Mouse (Mus musculus): ENCODE measurements around the gene Grk3. TPM values are rescaled to one million over a fixed set of nuclear protein-coding genes. Genes with fewer than 3 reads are reported as not detected.
A peak's percentile ranks its signal among the peaks of the same experiment; 100 is the strongest.

Grk3 gene
- total RNA-seq, 4 experiments from 2014 or later, result 12.4 to 24.3 (median 16.8) TPM

GRCm38 (mm10) chr5:113008496-113008895 lies 7.1 kb downstream of the Grk3 start:
- DNase-seq, result no peak

DNA sequence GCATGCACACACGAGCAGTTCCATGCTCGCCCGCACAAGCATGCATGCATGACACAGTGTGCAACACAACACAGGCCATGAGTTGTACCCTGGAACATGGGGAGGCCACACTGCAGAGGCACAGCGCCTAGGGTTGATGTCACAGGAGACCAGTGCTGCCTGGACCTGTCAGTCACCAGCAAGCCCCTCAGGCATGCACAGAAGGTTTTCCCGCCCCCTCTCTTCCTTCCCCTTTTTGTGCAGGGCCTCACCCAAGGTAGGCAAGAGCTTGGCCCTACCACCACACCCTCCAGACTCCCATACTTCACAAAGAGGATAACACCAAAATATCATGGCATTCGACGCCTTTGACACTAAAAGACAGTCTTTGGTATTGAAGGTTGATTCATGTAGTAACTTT lies 8.6 kb downstream of the Grk3 start:
- DNase-seq, result no peak

DNA sequence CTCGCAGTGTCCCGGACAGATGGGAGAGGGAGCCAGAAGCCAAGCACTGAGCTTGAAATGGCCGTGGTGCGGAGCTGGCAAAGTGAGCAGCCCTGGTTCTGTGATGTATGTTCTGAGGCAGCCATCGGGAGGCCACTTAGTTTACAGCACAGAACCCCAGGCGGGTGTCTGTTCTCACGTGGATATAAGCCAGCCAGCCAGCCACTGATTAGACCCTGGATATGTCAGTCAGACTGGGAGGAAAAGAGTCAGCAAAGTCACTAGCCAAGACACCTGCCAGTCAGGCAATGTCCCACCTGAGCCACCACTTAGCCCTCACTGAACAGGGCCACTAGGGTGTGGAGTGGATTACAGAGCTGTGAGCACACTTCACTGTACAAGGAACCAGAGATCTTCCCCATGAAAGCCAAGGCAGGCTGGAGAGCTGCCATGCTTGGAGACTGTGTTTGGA lies 9.6 kb downstream of the Grk3 start:
- DNase-seq, result no peak

DNA sequence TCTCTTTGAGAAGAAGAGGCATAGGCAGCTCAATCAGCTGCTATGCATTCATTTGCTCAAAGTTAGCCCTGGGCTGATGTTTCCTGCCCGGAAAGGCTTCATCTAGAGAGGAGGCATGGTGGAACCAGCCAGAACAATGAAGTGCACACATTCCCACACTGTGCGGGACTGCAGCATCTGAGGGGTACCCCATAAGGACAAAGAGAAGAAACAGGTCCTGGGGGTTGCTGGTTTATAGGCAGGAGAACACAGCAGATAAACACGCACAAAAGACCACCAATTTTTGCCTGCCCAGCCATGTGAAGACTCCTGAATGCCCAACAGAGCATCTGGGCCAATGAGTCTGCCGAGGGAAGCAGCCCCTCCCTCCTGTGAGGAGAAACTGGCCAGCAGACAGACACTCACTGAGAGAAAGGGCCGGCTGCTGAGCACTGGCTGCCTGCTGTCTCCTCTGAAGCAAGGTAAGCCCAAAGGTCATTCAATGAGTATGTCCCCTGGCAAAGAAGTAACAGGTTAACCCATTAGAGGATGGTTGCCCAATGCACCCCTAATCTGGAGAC lies 12.7 kb downstream of the Grk3 start:
- DNase-seq, result no peak

DNA sequence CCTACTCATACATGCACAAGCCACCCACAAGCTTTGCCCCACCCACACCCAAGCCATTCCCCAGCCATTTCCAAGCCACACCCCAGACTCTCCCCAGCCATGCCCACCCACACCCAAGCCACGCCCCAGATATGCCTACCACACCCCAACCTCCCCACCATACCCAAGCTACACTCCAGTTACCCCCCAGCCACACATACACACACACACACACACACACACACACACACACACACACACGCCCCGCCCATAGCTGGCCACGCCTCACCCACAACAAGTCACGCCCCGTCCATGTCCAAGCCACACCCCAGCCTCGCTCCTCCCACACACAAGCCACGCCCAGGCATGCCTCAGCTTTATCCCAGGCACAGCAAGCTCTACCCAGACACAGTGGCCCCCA lies 16.4 kb downstream of the Grk3 start:
- DNase-seq, result no peak

DNA sequence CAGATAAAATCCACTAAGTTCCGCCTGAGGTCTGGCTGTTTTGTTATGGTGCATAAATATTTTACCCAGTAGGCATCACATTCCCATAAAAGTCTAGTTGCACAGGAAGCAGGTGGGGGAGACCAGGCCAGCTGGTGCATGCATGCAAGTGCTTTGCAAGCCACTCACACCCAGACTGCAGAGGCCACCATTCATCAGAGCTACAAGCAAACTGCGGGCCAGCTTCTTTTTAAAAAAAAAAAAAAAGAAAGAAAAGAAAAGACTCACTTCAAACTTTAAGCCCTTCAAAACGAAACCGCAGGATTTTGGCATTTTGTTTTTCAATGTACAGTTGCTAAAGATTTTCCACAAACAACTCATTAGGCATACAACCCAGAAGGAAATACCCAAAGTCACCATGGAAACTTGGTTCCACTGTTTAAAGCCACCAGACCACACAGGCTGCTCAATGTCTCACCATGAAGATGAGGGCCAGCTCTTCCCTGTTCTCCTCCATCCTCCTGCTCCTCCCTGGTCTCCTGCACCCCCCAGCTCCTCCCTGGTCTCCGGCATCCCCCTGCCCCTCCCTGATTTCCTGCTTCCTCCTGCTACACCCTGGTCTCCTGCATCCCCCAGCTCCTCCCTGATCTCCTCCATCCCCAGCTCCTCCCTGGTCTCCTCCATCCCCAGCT lies 17.9 kb downstream of the Grk3 start:
- DNase-seq, result no peak

GRCm38 (mm10) chr5:112991245-112991644 lies 24.3 kb downstream of the Grk3 start:
- no peak for DNase-seq

GRCm38 (mm10) chr5:112981931-112982330 lies 33.7 kb downstream of the Grk3 start:
- DNase-seq, result peak; percentile 19

DNA sequence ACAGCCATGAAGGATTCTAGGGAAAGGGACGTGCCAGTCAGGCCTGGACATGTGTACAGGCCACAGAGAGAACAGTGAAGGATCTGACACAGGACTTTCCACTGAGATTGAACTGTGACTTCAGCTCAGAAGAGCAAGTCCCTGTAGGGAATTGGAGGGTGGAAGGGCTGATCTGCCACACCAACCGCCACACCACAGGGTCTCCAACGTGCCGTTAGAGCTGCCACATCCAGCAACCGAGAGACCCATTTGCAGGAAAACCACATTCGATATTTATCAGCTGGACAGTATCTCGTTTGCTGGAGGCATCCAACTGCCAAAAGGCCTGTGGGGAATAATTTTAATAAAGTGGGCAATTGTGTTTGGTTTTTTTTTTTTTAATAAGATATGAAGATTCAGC lies 35.9 kb downstream of the Grk3 start:
- DNase-seq, result no peak

DNA sequence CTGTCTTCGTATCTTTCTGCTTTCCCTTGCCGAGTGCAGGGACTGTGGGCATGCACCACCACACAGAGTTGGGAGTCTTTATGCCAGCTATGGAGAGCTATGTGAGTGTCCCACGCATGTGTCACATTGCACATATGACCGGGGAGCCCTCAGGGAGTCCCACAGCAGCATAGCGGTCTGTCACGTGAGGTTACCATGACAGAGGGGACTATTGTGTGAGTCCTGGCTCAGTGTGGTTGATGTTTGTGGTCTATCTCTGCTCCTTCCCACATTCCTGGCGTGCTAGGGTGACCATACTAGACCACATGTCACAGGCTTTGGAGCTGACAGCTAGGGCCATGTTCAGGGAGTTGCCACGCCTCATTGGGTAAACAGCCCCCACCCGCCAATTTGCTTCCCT lies 36.4 kb downstream of the Grk3 start:
- DNase-seq, result no peak

DNA sequence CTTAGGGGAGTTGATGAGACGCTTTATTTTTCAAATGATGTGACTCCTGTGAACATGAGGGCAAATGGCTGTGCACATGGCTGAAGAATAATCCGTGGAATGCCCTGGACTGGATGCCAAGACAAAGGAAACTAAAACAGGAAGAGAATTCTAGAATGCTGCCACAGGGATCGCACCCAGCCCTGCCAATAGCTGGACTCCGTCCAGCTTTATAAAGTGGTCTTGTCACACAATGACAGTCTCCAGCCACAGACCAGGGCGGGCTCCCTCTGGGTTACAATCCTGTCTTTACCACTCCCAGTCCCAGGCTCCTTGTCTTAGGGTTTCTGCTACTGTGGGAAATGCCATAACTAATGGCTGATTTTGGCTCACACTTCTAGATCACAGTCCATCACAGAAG lies 38.5 kb downstream of the Grk3 start:
- no peak for DNase-seq

- no peak for DNase-seq
These were observed 42.0 kb downstream of the Grk3 start for GRCm38 (mm10) chr5:112973596-112973995.

DNA sequence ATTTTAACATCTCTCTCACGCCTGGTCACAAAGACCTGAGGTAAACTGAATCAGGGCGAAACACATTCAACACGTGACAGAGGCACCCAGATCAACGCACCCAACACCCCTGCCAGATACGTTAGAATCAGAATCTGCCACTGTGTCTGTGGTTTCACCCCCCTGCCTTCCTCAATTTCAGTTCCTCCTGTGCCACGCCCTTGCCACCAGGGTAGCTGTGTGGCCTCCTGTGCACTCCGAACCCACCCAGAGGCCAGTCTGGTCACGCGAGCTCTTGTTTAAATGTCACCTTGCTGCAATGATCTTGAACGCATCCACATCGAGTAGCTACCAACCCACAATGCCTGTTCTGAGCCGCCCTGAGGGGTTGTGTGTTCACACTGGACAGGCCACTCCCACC lies 43.3 kb downstream of the Grk3 start:
- no peak for DNase-seq

DNA sequence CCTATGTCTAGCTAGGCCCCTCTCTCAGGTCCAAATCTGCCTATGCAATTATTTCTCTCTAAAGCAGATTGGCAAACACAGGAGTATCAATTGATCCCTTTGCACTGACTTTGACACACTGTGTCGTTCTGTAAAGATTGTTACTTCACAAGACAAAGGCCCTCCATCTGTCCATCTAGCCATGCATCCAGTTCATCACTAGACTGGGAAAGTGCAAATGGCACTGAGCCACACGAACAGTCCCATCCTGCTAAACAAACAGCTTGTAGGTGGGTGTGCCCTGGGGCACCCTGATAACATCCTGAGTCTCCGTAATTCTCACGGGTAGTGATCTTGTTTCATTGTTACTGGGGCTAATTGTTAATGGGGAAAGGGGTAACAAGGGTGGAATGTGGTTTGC lies 52.1 kb downstream of the Grk3 start:
- DNase-seq, result no peak

DNA sequence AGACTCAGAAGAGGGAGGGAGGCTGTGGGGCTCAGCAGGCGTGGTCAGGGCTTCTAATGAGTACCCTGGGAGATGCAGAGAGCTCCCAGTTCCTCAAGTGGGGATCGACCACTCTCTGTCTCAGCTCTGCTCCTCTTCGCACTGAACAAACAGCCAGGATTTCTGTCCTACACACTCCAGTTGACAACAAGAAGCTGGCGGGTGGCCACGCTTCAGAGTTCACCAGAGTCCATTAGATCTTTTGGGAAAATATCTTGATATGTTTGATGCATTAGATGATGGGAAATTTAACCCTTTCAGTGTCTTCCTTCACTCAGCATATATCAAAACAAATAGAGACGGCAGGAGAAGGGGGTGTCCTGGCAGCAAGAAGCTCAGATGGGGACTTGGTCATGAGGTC lies 53.4 kb downstream of the Grk3 start:
- DNase-seq, result no peak

DNA sequence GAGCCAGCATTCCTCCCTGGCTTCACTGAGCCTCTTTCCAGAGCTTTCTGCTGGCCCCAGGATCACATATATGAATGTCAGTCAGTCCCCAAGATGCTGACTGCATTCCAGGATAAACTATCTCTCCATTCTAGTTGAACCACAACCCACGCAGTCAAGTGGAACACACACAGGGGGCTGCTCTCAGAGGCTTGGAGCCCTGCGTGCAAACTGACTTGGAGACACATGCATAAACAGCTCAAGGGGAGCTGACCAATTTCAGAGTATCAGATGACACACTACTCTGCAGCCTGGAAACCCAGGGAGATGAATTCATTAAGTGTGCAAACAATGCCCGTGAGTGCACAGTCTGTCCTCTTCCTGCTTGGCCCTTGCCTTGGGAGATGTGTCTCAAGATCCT lies 54.7 kb downstream of the Grk3 start:
- no peak for DNase-seq

GRCm38 (mm10) chr5:112958293-112958692 lies 57.3 kb downstream of the Grk3 start:
- no peak for DNase-seq

GRCm38 (mm10) chr5:112956841-112957240 lies 58.8 kb downstream of the Grk3 start:
- DNase-seq, result no peak

DNA sequence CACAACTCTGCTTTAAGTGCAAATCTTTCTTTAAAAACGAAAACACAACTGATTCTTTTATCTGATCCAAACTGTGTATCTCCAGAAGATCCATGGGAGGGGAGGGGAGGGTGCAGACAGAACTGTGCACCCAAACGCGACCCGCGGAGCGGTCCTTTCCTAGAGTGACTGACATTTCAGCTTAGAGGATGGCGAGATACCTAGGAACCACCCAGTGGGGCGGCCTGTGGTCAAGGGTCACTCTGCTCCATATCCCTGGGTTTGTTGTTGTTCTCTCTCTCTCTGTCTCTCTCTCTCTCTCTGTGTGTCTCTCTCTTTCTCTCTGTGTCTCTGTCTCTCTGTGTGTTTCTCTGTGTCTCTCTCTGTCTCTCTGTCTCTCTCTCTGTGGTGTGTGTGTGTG lies 59.2 kb downstream of the Grk3 start:
- no peak for DNase-seq

DNA sequence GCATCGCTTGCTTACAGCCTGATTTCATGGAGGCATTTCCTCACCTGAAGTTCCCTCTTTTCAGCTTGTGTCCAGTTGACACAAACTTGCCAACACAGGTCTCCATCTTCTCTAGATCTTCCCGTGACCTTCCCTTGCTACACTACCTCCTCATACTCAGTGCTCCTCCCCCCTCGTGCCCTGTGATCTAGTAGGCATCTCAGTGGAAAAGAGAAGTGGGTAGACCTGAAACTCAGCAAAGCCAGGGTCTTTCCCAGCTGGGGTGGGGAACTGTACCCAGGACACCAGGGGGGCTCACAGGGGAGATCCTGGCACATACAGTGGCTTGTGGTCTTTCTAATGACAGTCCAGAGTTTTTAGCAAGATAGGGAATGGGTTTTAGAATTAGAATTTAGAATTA lies 64.7 kb downstream of the Grk3 start:
- DNase-seq, result no peak

DNA sequence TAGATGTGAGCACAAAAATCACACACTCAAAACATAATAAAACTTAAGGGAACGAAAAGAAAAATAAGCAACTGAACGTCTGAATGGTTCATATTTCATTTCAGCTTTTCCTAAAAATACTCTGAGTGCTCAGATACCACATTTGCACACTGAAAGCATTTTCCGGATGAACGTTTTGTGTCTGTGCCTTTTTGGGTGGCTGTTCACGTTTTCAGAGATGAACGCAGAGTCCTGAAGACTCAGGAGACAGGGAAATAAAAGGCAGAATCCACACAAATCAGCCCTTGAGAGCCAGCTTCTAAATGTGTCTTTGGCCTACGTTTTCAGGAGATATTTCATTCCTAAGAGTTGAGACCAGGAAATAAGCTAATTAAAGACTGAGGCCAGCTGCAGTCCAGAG lies 69.7 kb downstream of the Grk3 start:
- no peak for DNase-seq

- DNase-seq, result no peak
These were observed 73.3 kb downstream of the Grk3 start for GRCm38 (mm10) chr5:112942244-112942643.

DNA sequence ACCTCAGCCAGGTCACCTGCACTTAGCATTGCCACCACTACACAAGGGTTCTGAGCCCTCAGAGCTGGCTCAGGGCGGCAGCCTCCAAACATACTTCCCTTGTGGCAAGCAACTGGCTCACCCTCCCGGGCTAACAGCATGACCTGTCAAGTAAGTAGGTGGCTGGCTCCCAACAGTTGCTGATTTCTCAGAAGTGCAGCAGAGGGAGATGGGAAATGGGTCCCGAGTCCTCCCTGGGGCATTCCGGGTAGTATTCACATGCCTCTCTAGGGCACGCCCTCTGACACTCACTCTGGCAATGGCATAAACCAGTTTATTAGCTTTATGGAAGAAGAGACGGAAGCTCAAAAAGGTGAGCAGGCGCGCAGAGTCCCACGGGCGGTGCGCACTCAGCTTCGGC lies 74.6 kb downstream of the Grk3 start:
- DNase-seq, result no peak

DNA sequence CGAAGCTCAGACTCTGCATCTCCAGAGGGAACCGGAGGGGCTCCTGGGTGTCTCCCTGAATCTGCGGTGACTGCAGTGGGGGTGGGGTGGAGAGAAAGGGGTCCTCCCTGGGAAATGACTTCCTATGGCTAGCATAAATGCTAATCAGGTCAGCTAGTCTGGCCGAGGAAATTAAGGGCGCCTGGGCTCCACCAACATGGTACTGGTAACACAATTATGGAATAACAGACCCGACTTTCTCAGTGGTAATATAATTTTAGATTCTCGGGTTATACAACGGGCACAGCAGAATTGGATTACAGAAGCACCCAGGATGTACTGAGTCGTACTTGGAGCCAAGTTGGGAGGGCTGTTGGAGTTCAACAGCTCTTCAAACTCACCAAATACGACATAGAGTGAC lies 79.0 kb downstream of the Grk3 start:
- no peak for DNase-seq

- no peak for DNase-seq
These were observed 80.2 kb downstream of the Grk3 start for GRCm38 (mm10) chr5:112935436-112935835.

Data from adrenal gland, adult 8-10 months (tissue).